ENCODE assay signal across 8 mouse cellular contexts in the genomic region with DNA sequence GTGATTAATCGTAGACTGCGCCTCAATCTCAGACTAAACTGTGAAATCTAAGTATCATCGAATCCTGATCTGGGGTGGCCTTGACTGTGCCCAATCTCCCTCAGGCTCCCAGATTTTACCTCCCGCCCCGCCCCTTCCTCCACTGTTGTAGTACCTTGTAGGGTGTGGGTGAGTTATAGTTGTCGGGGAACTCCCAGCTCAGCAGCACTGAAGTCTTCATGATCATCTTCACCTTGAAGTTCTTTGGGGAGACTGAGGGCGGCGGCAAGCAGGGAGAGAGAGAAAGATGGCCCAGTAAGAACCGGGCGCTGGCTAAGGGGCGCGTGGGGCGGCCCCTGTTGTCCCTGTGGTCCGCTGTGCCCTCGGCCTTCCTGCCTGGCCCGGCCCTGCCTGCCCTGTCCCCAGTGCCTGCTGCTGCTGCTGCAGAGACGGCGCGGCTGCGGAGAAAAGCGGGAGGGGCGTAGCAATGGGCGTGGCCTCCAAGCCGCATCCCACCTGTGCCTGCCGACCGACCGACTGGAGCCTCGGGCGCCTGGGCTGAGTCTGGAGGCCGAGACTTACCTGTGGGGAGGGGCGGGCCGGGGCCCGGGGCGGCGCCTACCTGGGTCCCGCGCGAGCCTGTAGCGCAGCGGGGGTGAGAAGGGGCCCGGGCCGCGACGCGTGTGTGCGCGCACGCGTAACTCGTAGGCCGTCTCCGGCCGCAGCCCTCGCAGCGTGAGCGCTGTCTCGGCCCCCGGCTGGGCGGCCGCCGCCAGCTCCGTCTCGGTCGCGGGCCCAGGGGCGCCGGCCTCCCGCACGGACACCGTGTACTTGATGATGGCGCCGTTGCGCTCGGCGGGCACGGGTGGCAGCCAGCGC. TPM values are rescaled to one million over a fixed set of nuclear protein-coding genes. Genes with fewer than 3 reads are reported as not detected.
A peak's percentile ranks its signal among the peaks of the same experiment; 100 is the strongest.
DNase-seq lines count a peak whose midpoint lies in the region; ATAC-seq and TF ChIP-seq lines count a peak whose summit lies in the region.

No protein-coding gene starts in this region.

- H3K9me3 ChIP-seq in hindbrain, embryonic 11.5 days (ENCODE audit: control insufficient read depth, low read length), result no peaks in the 10 kb centered on the region
- no peaks in the 10 kb centered on the region for H3K9me3 ChIP-seq in limb, embryonic 14.5 days (ENCODE audit: control insufficient read depth, low read length)
- no peaks in the 10 kb centered on the region for H3K9me3 ChIP-seq in midbrain, embryonic 16.5 days (replicated peaks; ENCODE audit: control insufficient read depth, low read length, poor library complexity, severe bottlenecking)

- peak overlapping the region; percentile 42; the same call in 1 of the 2 replicates for H3K27ac ChIP-seq in hindbrain, embryonic 11.5 days (ENCODE audit: low read depth, low read length)
- H3K27ac ChIP-seq in limb, embryonic 14.5 days (replicated peaks; ENCODE audit: low read depth, low read length), result peak overlapping the region; percentile 52
- peak overlapping the region; percentile 60; the same call in 1 of the 2 replicates for H3K27ac ChIP-seq in midbrain, embryonic 16.5 days (ENCODE audit: low read length)
- H3K27ac ChIP-seq in thymus, adult 2 months (ENCODE audit: control insufficient read depth, insufficient read depth, low read length), result no peak overlapping the region

- peaks cover 38% of the 10 kb centered on the region for H3K36me3 ChIP-seq in hindbrain, embryonic 11.5 days (ENCODE audit: control insufficient read depth, insufficient read depth, low read length)
- H3K36me3 ChIP-seq in limb, embryonic 14.5 days (ENCODE audit: control insufficient read depth, insufficient read depth, low read length), result peaks cover 77% of the 10 kb centered on the region
- H3K36me3 ChIP-seq in midbrain, embryonic 16.5 days (ENCODE audit: control insufficient read depth, insufficient read depth, low read length), result peaks cover 61% of the 10 kb centered on the region
- no peaks in the 10 kb centered on the region for H3K36me3 ChIP-seq in thymus, adult 2 months (ENCODE audit: control insufficient read depth, insufficient read depth, low read length)

- H3K4me3 ChIP-seq in hindbrain, embryonic 11.5 days (ENCODE audit: low read depth, low read length), result peak overlapping the region; percentile 34
- H3K4me3 ChIP-seq in limb, embryonic 14.5 days (replicated peaks; ENCODE audit: low read length), result peak overlapping the region; percentile 52
- peak overlapping the region; percentile 27 for H3K4me3 ChIP-seq in midbrain, embryonic 16.5 days (ENCODE audit: low read depth, low read length)
- peak overlapping the region; percentile 47 for H3K4me3 ChIP-seq in thymus, adult 2 months (ENCODE audit: control insufficient read depth, insufficient read depth, low read length)

- no peaks in the 10 kb centered on the region for H3K27me3 ChIP-seq in hindbrain, embryonic 11.5 days (ENCODE audit: control insufficient read depth, insufficient read depth, low read length)
- H3K27me3 ChIP-seq in limb, embryonic 14.5 days (ENCODE audit: control insufficient read depth, insufficient read depth, low read length), result no peaks in the 10 kb centered on the region
- H3K27me3 ChIP-seq in midbrain, embryonic 16.5 days (ENCODE audit: control insufficient read depth, insufficient read depth, low read depth, low read length), result no peaks in the 10 kb centered on the region
- no peaks in the 10 kb centered on the region for H3K27me3 ChIP-seq in thymus, adult 2 months (ENCODE audit: control insufficient read depth, insufficient read depth, low read length)

- peak; percentile 22 to 40 for DNase-seq in spleen, adult 18-20 months
- DNase-seq in spleen, adult 12 weeks (ENCODE audit: low spot score), result no peak
- DNase-seq in embryo, embryonic 11.5 days (ENCODE audit: low read depth, low spot score), result peak; percentile 45
- peak; percentile 65 for DNase-seq in hindbrain, embryonic 11.5 days (ENCODE audit: low spot score)
- DNase-seq in limb, embryonic 14.5 days (ENCODE audit: low spot score), result peak; percentile 67
- peak; percentile 76 for DNase-seq in thymus, adult 2 months
- DNase-seq in layer of hippocampus, postnatal 25 days (ENCODE audit: extremely low spot score in 1 of 2, low spot score in 1 of 2), result no peak

- no peak for TF ChIP-seq CTCF in thymus, adult 2 months (IDR thresholded peaks at IDR 0.05; ENCODE audit: borderline replicate concordance, control insufficient read depth, extremely low read depth, insufficient read depth, low read length, poor library complexity)

- TF ChIP-seq POLR2A in limb, embryonic 14.5 days (IDR thresholded peaks at IDR 0.05; ENCODE audit: borderline replicate concordance, extremely low read depth, insufficient read depth, insufficient read length), result no peak
- TF ChIP-seq POLR2A in thymus, adult 2 months (IDR thresholded peaks at IDR 0.05; ENCODE audit: control insufficient read depth, extremely low read depth, insufficient read depth, low read length, poor library complexity), result no peak

- H3K4me2 ChIP-seq in hindbrain, embryonic 11.5 days (replicated peaks; ENCODE audit: low read depth, low read length), result peak overlapping the region; percentile 80
- peak overlapping the region; percentile 74 for H3K4me2 ChIP-seq in limb, embryonic 14.5 days (replicated peaks; ENCODE audit: low read depth, low read length, severe bottlenecking)
- H3K4me2 ChIP-seq in midbrain, embryonic 16.5 days (ENCODE audit: low read length), result peak overlapping the region; percentile 47

- 17% methylated on average over 44 of the region's 77 CpGs for WGBS in hindbrain, embryonic 11.5 days
- WGBS in limb, embryonic 14.5 days, result 18% methylated on average over 41 of the region's 77 CpGs
- WGBS in midbrain, embryonic 16.5 days, result 15% methylated on average over 65 of the region's 77 CpGs
- WGBS in thymus, adult 2 months, result 15% methylated on average over 77 of the region's 77 CpGs

- ATAC-seq in hindbrain, embryonic 11.5 days (ENCODE audit: low FRiP score), result peak; percentile 75
- ATAC-seq in limb, embryonic 14.5 days (ENCODE audit: low FRiP score, low read depth), result peak; percentile 74
- ATAC-seq in midbrain, embryonic 16.5 days, result peak; percentile 23

- H3K9ac ChIP-seq in hindbrain, embryonic 11.5 days (ENCODE audit: low read depth, low read length), result peak overlapping the region; percentile 57; the same call in 1 of the 2 replicates
- H3K9ac ChIP-seq in limb, embryonic 14.5 days (ENCODE audit: low read depth, low read length, severe bottlenecking), result peak overlapping the region; percentile 59
- H3K9ac ChIP-seq in midbrain, embryonic 16.5 days (ENCODE audit: low read depth, low read length), result peak overlapping the region; percentile 58

- peaks cover 8% of the 10 kb centered on the region for H3K4me1 ChIP-seq in hindbrain, embryonic 11.5 days (replicated peaks; ENCODE audit: control insufficient read depth, insufficient read depth, low read length)
- H3K4me1 ChIP-seq in limb, embryonic 14.5 days (ENCODE audit: control insufficient read depth, insufficient read depth, low read length), result peaks cover 6% of the 10 kb centered on the region; the same call in 1 of the 2 replicates
- peaks cover 5% of the 10 kb centered on the region for H3K4me1 ChIP-seq in midbrain, embryonic 16.5 days (ENCODE audit: control insufficient read depth, insufficient read depth, low read length)
- H3K4me1 ChIP-seq in thymus, adult 2 months (replicated peaks; ENCODE audit: control insufficient read depth, insufficient read depth, low read length), result peaks cover 11% of the 10 kb centered on the region

RNA-seq across cellular contexts. Expression of gene Ptprs, which starts 51.3 kb away (rescaled TPM):
- 142 and 156 TPM in 2 replicates for polyA plus RNA-seq in hindbrain, embryonic 11.5 days (2014; fragmentation: Nextera tagmentation; extraction: Ambion mirVana)
- polyA plus RNA-seq in limb, embryonic 14.5 days (2012; rRNA removed), result 483 and 667 TPM in 2 replicates
- polyA plus RNA-seq in limb, embryonic 14.5 days (2014; fragmentation: Nextera tagmentation; extraction: Ambion mirVana), result 116 and 131 TPM in 2 replicates
- polyA plus RNA-seq in midbrain, embryonic 16.5 days (2015; fragmentation: Nextera tagmentation; extraction: Ambion mirVana), result 293 and 299 TPM in 2 replicates
- 235 and 305 TPM in 2 replicates for polyA plus RNA-seq in thymus, adult 2 months (2012; rRNA removed)
- 100 to 1,000 TPM; 658 to 741 TPM for total RNA-seq in layer of hippocampus, postnatal 25 days (2021)

Comparison
In these comparisons a context has a peak if more than half of its experiments do, and no peak if none do; other contexts are left out.
1. DNase-seq: peak in spleen, adult 18-20 months (2 of 2), embryo, embryonic 11.5 days (single experiment), hindbrain, embryonic 11.5 days (single experiment), limb, embryonic 14.5 days (single experiment) and thymus, adult 2 months (single experiment); none in spleen, adult 12 weeks (single experiment) and layer of hippocampus, postnatal 25 days (0 of 2).
2. ATAC-seq: peak in every context shown above with its lines; median percentile 75 in hindbrain, embryonic 11.5 days; 74 in limb, embryonic 14.5 days; 23 in midbrain, embryonic 16.5 days.
3. Peak in every context shown above with its lines, with median percentiles within 50 percentile points of each other: H3K4me2 ChIP-seq, H3K4me3 ChIP-seq and H3K9ac ChIP-seq.